Mouse (Mus musculus) left cerebral cortex, adult 2 months (tissue): ENCODE data around the gene Btrc. TPM values are rescaled to one million over a fixed set of nuclear protein-coding genes. Genes with fewer than 3 reads are reported as not detected.
"Not testable (repeated sequence)": the region's sequence is repeated elsewhere in the genome, so short reads cannot be mapped to it uniquely, and the experiment has no call there.

Experiments used
- DNase-seq, 2 experiments: peaks; one replicate each; pipeline ENCODE4 v3.0.0; 2021 to 2022; ENCODE audit warnings: low spot score in 2 of 2, mixed read lengths in 1 of 2; ENCODE audit errors: extremely low spot score in 1 of 2
- H3K27ac ChIP-seq: fragments of 200-600 bp; 2 replicates; pipeline ENCODE4 v1.8.1; 2022
- H3K4me3 ChIP-seq: fragments of 200-600 bp; 2 replicates; pipeline ENCODE4 v1.8.1; 2022
- CTCF ChIP-seq: fragments of 200-600 bp; IDR thresholded peaks from 2 replicates; pipeline ENCODE4 v1.8.1; 2022; ENCODE audit warnings: antibody characterized with exemption, mild to moderate bottlenecking, moderate library complexity
- intact Hi-C: fragments of 180-260 bp; cut with DNase I; formaldehyde crosslinking; loops from one replicate; pipeline ENCODE4 v1.15.1; 2025
- total RNA-seq, 2 experiments: library from RNA; stranded (reverse); gene quantifications; 2 replicates each; pipeline ENCODE4 v1.2.3; 2021

Btrc gene
- total RNA-seq, 2 experiments from 2014 or later: 99.6 to 113 TPM

GRCm38 (mm10) chr19:45432351-45432750 lies 68.8 kb downstream of the Btrc start:
- TF ChIP-seq CTCF: no peak
- intact Hi-C loops: loop anchor here (5.0 kb wide), 1 partner anchor 70 kb away; the partner anchor contains the start of gene Btrc
- Histone ChIP-seq H3K27ac (peak overlapping the region; percentile 84), H3K4me3 (no peak overlapping the region)
- DNase-seq: peak; percentile 32 to 40

- intact Hi-C loops: loop anchor here (1.0 to 2.0 kb wide), 3 partner anchors 109 to 215 kb away; no protein-coding TSS in a partner anchor
- H3K4me3 ChIP-seq, H3K27ac ChIP-seq: not testable (repeated sequence)
- peak; percentile 81 for TF ChIP-seq CTCF
- DNase-seq: peak; percentile 63 to 71
Measured at GRCm38 (mm10) chr19:45436019-45436418, 72.5 kb downstream of the Btrc start.

- intact Hi-C loops: loop anchor here (2.0 kb wide), 2 partner anchors 108 to 216 kb away; no protein-coding TSS in a partner anchor
Measured at GRCm38 (mm10) chr19:45437175-45437574, 73.6 kb downstream of the Btrc start.

GRCm38 (mm10) chr19:45438191-45438590 lies 74.7 kb downstream of the Btrc start:
- no peak overlapping the region for H3K4me3 ChIP-seq
- H3K27ac ChIP-seq: no peak overlapping the region
- intact Hi-C loops: no loop called here
- no peak for TF ChIP-seq CTCF
- no peak for DNase-seq

More at GRCm38 (mm10) chr19:45437175-45437574, 73.6 kb downstream of the Btrc start:
- DNase-seq: no peak
- no peak for TF ChIP-seq CTCF
- no peak overlapping the region for H3K4me3 ChIP-seq
- H3K27ac ChIP-seq: no peak overlapping the region

GRCm38 (mm10) chr19:45438928-45439846 lies 75.7 kb downstream of the Btrc start:
- peak; percentile 42 for TF ChIP-seq CTCF
- no peak for DNase-seq
- Histone ChIP-seq H3K4me3 (no peak overlapping the region), H3K27ac (no peak overlapping the region)
- intact Hi-C loops: no loop called here

GRCm38 (mm10) chr19:45440554-45441175 lies 77.1 kb downstream of the Btrc start:
- intact Hi-C loops: no loop called here
- Histone ChIP-seq H3K27ac (no peak overlapping the region), H3K4me3 (no peak overlapping the region)
- no peak for DNase-seq
- no peak for TF ChIP-seq CTCF

GRCm38 (mm10) chr19:45441717-45442116 lies 78.2 kb downstream of the Btrc start:
- TF ChIP-seq CTCF: no peak
- Histone ChIP-seq H3K27ac (no peak overlapping the region), H3K4me3 (no peak overlapping the region)
- DNase-seq: no peak
- intact Hi-C loops: no loop called here

GRCm38 (mm10) chr19:45445253-45445933 lies 81.9 kb downstream of the Btrc start:
- Histone ChIP-seq H3K27ac (no peak overlapping the region), H3K4me3 (no peak overlapping the region)
- intact Hi-C loops: no loop called here
- no peak for DNase-seq
- no peak for TF ChIP-seq CTCF

- intact Hi-C loops: no loop called here
- Histone ChIP-seq H3K27ac (no peak overlapping the region), H3K4me3 (no peak overlapping the region)
- DNase-seq: no peak
- no peak for TF ChIP-seq CTCF
Measured at GRCm38 (mm10) chr19:45446631-45447030, 83.1 kb downstream of the Btrc start.

- no peak for DNase-seq
- intact Hi-C loops: no loop called here
- no peak for TF ChIP-seq CTCF
- Histone ChIP-seq H3K4me3 (no peak overlapping the region), H3K27ac (no peak overlapping the region)
Measured at GRCm38 (mm10) chr19:45447222-45447621, 83.7 kb downstream of the Btrc start.

- intact Hi-C loops: no loop called here
- no peak overlapping the region for H3K27ac ChIP-seq
- no peak overlapping the region for H3K4me3 ChIP-seq
- DNase-seq: no peak
- TF ChIP-seq CTCF: no peak
Measured at GRCm38 (mm10) chr19:45447886-45448285, 84.4 kb downstream of the Btrc start.

GRCm38 (mm10) chr19:45454391-45454790 lies 90.9 kb downstream of the Btrc start:
- no peak for TF ChIP-seq CTCF
- intact Hi-C loops: no loop called here
- Histone ChIP-seq H3K27ac (no peak overlapping the region), H3K4me3 (no peak overlapping the region)
- DNase-seq: no peak
